Mouse (Mus musculus) ES-E14 (cell line): ENCODE measurements around the gene Ube2g2.

ENCODE experiments used
- CHD2 ChIP-seq: IDR thresholded peaks from 2 replicates; pipeline ENCODE4 v1.6.1; 2014; ENCODE audit warnings: mild to moderate bottlenecking, low read depth, low read length, inconsistent platforms
- HCFC1 ChIP-seq: IDR thresholded peaks from 2 replicates; pipeline ENCODE4 v1.6.1; 2012; ENCODE audit warnings: low read length, inconsistent platforms, borderline replicate concordance; ENCODE audit not compliant: insufficient read depth
- ZC3H11A ChIP-seq: IDR thresholded peaks from 2 replicates; pipeline ENCODE4 v1.6.1; 2012; ENCODE audit warnings: low read depth, mild to moderate bottlenecking, inconsistent platforms, low read length, borderline replicate concordance
- ZNF384 ChIP-seq: IDR thresholded peaks from 2 replicates; pipeline ENCODE4 v1.6.1; 2012; ENCODE audit warnings: low read depth, low read length, inconsistent platforms

GRCm38 (mm10) chr10:77616166-77616565 lies 5.9 kb upstream of the Ube2g2 start:
- TF ChIP-seq ZC3H11A (no peak), HCFC1 (no peak), ZNF384 (no peak), CHD2 (no peak)
